Mouse (Mus musculus): ENCODE results near the gene Stn1. TPM values are rescaled to one million over a fixed set of nuclear protein-coding genes. Genes with fewer than 3 reads are reported as not detected.

Stn1 gene
- total RNA-seq, 2 experiments from 2014 or later = 13.1 to 18.7 TPM

DNA sequence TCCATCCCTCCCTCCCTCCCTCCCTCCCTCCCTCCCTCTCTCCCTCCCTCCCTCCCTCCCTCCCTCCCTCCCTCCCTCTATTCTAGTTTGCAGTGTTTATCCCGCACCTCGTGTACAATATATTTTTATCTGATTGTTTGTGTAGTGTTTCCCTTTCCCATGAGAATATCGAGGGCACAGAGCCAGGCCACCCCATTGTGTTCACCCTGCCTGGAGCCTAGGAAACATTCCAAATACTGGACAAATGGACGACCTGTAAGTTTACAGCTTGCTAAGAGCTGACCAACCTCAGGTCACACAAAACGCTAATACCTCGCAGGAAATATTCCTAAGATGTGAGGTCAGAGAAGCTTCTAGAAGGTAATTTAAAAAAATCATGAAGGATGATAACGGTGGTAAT lies 85.1 kb downstream of the Stn1 start:
- no peak for DNase-seq

DNA sequence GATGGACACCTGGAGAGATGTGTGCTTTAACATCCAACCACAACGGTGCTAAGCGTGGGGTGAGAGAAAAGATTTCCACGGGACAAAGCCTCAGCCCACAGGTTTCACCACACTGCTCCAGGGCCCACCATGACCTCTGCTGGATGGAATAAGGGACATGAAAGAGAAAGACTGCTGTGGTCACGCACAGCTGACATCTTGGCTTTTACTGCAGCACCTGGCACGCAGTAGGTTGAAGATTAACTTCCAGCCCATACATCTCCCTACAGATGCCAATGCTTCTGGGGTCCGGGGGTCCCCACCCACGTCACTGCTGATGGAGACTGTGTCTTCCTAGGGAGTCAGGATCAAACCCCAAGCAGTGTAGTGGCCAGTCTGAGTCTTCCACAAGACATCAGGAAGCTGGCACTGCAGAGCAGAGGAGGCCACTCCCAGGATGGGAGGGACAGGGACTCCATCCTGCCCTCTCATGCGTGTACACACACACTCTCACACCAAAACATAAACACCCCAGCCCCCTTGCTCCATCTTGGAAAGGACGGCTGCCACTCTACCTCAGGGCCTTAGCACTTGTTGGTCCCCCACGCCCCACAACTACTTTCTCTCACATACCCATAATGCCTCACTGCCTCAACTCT lies 85.7 kb downstream of the Stn1 start:
- no peak for DNase-seq

Other genes with a start within 250 kb of the Stn1 start
- 100 to 1,000 TPM; 138 to 164 TPM for gene Sh3pxd2a, start 73.1 kb downstream of the Stn1 start, total RNA-seq (2021)
- gene Slk, start 42.2 kb upstream of the Stn1 start, total RNA-seq (2021) = 10 to 100 TPM; 41.4 to 51.7 TPM
- under 1 TPM; 0.27 to 0.33 TPM for gene Col17a1, start 154.6 kb upstream of the Stn1 start, total RNA-seq (2021)
- gene Sfr1, start 194.2 kb upstream of the Stn1 start, total RNA-seq (2021) = 10 to 100 TPM; 80.7 to 88.4 TPM